Mouse (Mus musculus): ENCODE measurements around the gene Psmd9. TPM values are rescaled to one million over a fixed set of nuclear protein-coding genes. Genes with fewer than 3 reads are reported as not detected.

Gene Psmd9
- polyA plus RNA-seq, 1 experiment from 2014 or later = 71.0 TPM

GRCm38 (mm10) chr5:123141555-123142160 lies 27.6 kb upstream of the Psmd9 start:
- Histone ChIP-seq H3K9ac (ENCODE audit: low read length) (peak overlapping the region; percentile 100), H3K27ac (ENCODE audit: low read length) (peak overlapping the region; percentile 98), H3K4me3 (replicated peaks; ENCODE audit: low read length) (peak overlapping the region; percentile 90), H3K9me3 (replicated peaks; ENCODE audit: control insufficient read depth, low read length) (no peaks in the 10 kb centered on the region), H3K36me3 (ENCODE audit: control insufficient read depth, insufficient read depth, low read length) (peaks cover 5% of the 10 kb centered on the region; the same call in 1 of the 2 replicates), H3K4me1 (ENCODE audit: control insufficient read depth, insufficient read depth, low read length) (peaks cover 34% of the 10 kb centered on the region), H3K4me2 (ENCODE audit: low read depth, low read length) (peak overlapping the region; percentile 97), H3K27me3 (ENCODE audit: control insufficient read depth, insufficient read depth, low read length) (no peaks in the 10 kb centered on the region)
- no peak for ATAC-seq (ENCODE audit: insufficient read depth, low FRiP score)
- WGBS = under 1% methylated on average over 38 of the region's 38 CpGs

GRCm38 (mm10) chr5:123142161-123143157 lies 26.8 kb upstream of the Psmd9 start, which contains the start of gene Setd1b:
TSS of gene Setd1b (plus strand) at chr5:123142193.
- H3K27ac ChIP-seq (ENCODE audit: low read length) = peak within 1 kb of the TSS; percentile 98
- H3K9me3 ChIP-seq (replicated peaks; ENCODE audit: control insufficient read depth, low read length) = no peaks in the 10 kb centered on the region
- H3K4me2 ChIP-seq (ENCODE audit: low read depth, low read length) = peak within 1 kb of the TSS; percentile 97
- no peaks in the 10 kb centered on the region for H3K27me3 ChIP-seq (ENCODE audit: control insufficient read depth, insufficient read depth, low read length)
- H3K36me3 ChIP-seq (ENCODE audit: control insufficient read depth, insufficient read depth, low read length) = peaks cover 10% of the 10 kb centered on the region; the same call in 1 of the 2 replicates
- WGBS = under 1% methylated on average over 66 of the region's 103 CpGs
- no peak; the same call in 1 of the 2 replicates for ATAC-seq (ENCODE audit: insufficient read depth, low FRiP score)
- H3K9ac ChIP-seq (ENCODE audit: low read length) = peak within 1 kb of the TSS; percentile 100
- H3K4me1 ChIP-seq (ENCODE audit: control insufficient read depth, insufficient read depth, low read length) = peaks cover 26% of the 10 kb centered on the region
- H3K4me3 ChIP-seq (replicated peaks; ENCODE audit: low read length) = peak within 1 kb of the TSS; percentile 90

GRCm38 (mm10) chr5:123143251-123143970 lies 25.8 kb upstream of the Psmd9 start:
- ATAC-seq (ENCODE audit: insufficient read depth, low FRiP score) = no peak
- no peaks in the 10 kb centered on the region for H3K9me3 ChIP-seq (replicated peaks; ENCODE audit: control insufficient read depth, low read length)
- under 1% methylated on average over 24 of the region's 24 CpGs for WGBS

GRCm38 (mm10) chr5:123143971-123144745 lies 25.1 kb upstream of the Psmd9 start:
- ATAC-seq (ENCODE audit: insufficient read depth, low FRiP score) = no peak
- Histone ChIP-seq H3K27ac (ENCODE audit: low read length) (peak overlapping the region; percentile 98), H3K27me3 (ENCODE audit: control insufficient read depth, insufficient read depth, low read length) (no peaks in the 10 kb centered on the region), H3K9ac (ENCODE audit: low read length) (peak overlapping the region; percentile 100), H3K4me1 (ENCODE audit: control insufficient read depth, insufficient read depth, low read length) (peaks cover 34% of the 10 kb centered on the region), H3K4me3 (replicated peaks; ENCODE audit: low read length) (peak overlapping the region; percentile 90), H3K36me3 (ENCODE audit: control insufficient read depth, insufficient read depth, low read length) (peaks cover 23% of the 10 kb centered on the region), H3K9me3 (replicated peaks; ENCODE audit: control insufficient read depth, low read length) (no peaks in the 10 kb centered on the region), H3K4me2 (ENCODE audit: low read depth, low read length) (peak overlapping the region; percentile 97)
- WGBS = 4% methylated on average over 17 of the region's 17 CpGs

More at GRCm38 (mm10) chr5:123143251-123143970, 25.8 kb upstream of the Psmd9 start:
- H3K9ac ChIP-seq (ENCODE audit: low read length) = peak overlapping the region; percentile 100
- peak overlapping the region; percentile 98 for H3K27ac ChIP-seq (ENCODE audit: low read length)
- peaks cover 26% of the 10 kb centered on the region for H3K4me1 ChIP-seq (ENCODE audit: control insufficient read depth, insufficient read depth, low read length)
- peaks cover 18% of the 10 kb centered on the region; the same call in 1 of the 2 replicates for H3K36me3 ChIP-seq (ENCODE audit: control insufficient read depth, insufficient read depth, low read length)
- H3K27me3 ChIP-seq (ENCODE audit: control insufficient read depth, insufficient read depth, low read length) = no peaks in the 10 kb centered on the region
- peak overlapping the region; percentile 97 for H3K4me2 ChIP-seq (ENCODE audit: low read depth, low read length)
- H3K4me3 ChIP-seq (replicated peaks; ENCODE audit: low read length) = peak overlapping the region; percentile 90

GRCm38 (mm10) chr5:123144746-123145590 lies 24.2 kb upstream of the Psmd9 start:
- H3K36me3 ChIP-seq (ENCODE audit: control insufficient read depth, insufficient read depth, low read length) = peaks cover 23% of the 10 kb centered on the region
- peaks cover 41% of the 10 kb centered on the region for H3K4me1 ChIP-seq (ENCODE audit: control insufficient read depth, insufficient read depth, low read length)
- ATAC-seq (ENCODE audit: insufficient read depth, low FRiP score) = no peak
- peak overlapping the region; percentile 97 for H3K4me2 ChIP-seq (ENCODE audit: low read depth, low read length)
- peak overlapping the region; percentile 100 for H3K9ac ChIP-seq (ENCODE audit: low read length)
- no peaks in the 10 kb centered on the region for H3K9me3 ChIP-seq (replicated peaks; ENCODE audit: control insufficient read depth, low read length)
- 32% methylated on average over 20 of the region's 20 CpGs for WGBS
- peak overlapping the region; percentile 90 for H3K4me3 ChIP-seq (replicated peaks; ENCODE audit: low read length)
- H3K27me3 ChIP-seq (ENCODE audit: control insufficient read depth, insufficient read depth, low read length) = no peaks in the 10 kb centered on the region
- peak overlapping the region; percentile 98; the same call in 1 of the 2 replicates for H3K27ac ChIP-seq (ENCODE audit: low read length)

GRCm38 (mm10) chr5:123146357-123146756 lies 22.9 kb upstream of the Psmd9 start:
- Histone ChIP-seq H3K27me3 (ENCODE audit: control insufficient read depth, insufficient read depth, low read length) (no peaks in the 10 kb centered on the region), H3K4me3 (replicated peaks; ENCODE audit: low read length) (no peak overlapping the region), H3K4me2 (ENCODE audit: low read depth, low read length) (no peak overlapping the region), H3K27ac (ENCODE audit: low read length) (no peak overlapping the region), H3K9me3 (replicated peaks; ENCODE audit: control insufficient read depth, low read length) (no peaks in the 10 kb centered on the region), H3K36me3 (ENCODE audit: control insufficient read depth, insufficient read depth, low read length) (peaks cover 23% of the 10 kb centered on the region), H3K4me1 (ENCODE audit: control insufficient read depth, insufficient read depth, low read length) (peaks cover 54% of the 10 kb centered on the region), H3K9ac (ENCODE audit: low read length) (no peak overlapping the region)
- ATAC-seq (ENCODE audit: insufficient read depth, low FRiP score) = no peak
- 84% methylated on average over 11 of the region's 11 CpGs for WGBS

GRCm38 (mm10) chr5:123147569-123147968 lies 21.6 kb upstream of the Psmd9 start:
- no peak for ATAC-seq (ENCODE audit: insufficient read depth, low FRiP score)
- H3K36me3 ChIP-seq (ENCODE audit: control insufficient read depth, insufficient read depth, low read length) = peaks cover 26% of the 10 kb centered on the region
- H3K9ac ChIP-seq (ENCODE audit: low read length) = no peak overlapping the region
- WGBS = 78% methylated on average over 17 of the region's 17 CpGs
- H3K4me3 ChIP-seq (replicated peaks; ENCODE audit: low read length) = no peak overlapping the region
- no peaks in the 10 kb centered on the region for H3K9me3 ChIP-seq (replicated peaks; ENCODE audit: control insufficient read depth, low read length)
- no peaks in the 10 kb centered on the region for H3K27me3 ChIP-seq (ENCODE audit: control insufficient read depth, insufficient read depth, low read length)
- no peak overlapping the region for H3K4me2 ChIP-seq (ENCODE audit: low read depth, low read length)
- H3K4me1 ChIP-seq (ENCODE audit: control insufficient read depth, insufficient read depth, low read length) = peaks cover 54% of the 10 kb centered on the region
- no peak overlapping the region for H3K27ac ChIP-seq (ENCODE audit: low read length)

Data from stomach, embryonic 16.5 days (tissue).